Mouse (Mus musculus) spleen, adult 2 months (tissue): ENCODE measurements around the gene Fut11.

Experiments
- CTCF ChIP-seq: fragments of 200-500 bp; IDR thresholded peaks from 2 replicates; pipeline ENCODE4 v1.5.1; 2011; ENCODE audit warnings: mild to moderate bottlenecking, inconsistent platforms; ENCODE audit not compliant: insufficient read depth, insufficient read length, insufficient replicate concordance; ENCODE audit errors: extremely low read depth
- POLR2A ChIP-seq: fragments of 200-500 bp; IDR thresholded peaks from 2 replicates; pipeline ENCODE4 v1.6.1; 2011; ENCODE audit warnings: low read depth, low read length, inconsistent platforms

DNA sequence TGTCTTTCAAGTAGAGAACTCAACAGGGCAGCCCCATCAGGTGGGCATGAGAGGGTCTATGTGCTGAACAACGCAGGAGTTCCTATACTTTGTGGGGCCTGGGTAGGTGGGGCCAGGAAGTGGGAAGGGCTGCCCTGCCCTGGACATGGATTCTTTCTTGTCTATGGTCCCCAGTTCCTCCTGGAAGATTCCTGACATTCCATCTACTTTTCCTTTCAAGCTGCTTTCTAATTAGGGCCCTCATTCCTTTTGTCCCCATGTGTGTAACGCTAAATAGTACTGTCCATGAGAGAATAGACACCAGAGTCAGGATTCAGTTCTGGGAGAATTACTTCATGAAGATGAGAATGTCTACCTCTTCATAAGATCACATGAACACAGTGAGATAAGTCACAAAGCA lies 31.2 kb upstream of the Fut11 start:
- TF ChIP-seq CTCF (no peak), POLR2A (no peak)
